Mouse (Mus musculus) MEL (cell line): ENCODE results near the gene Adck2.

Experiments used
- CTCF ChIP-seq, 3 experiments: IDR thresholded peaks in 2 of 3; conservative IDR thresholded peaks in 1 of 3; 2 replicates each; pipeline ENCODE4 v1.5.1; 2011 to 2012; ENCODE audit warnings: low read length in 3 of 3, low read depth in 2 of 3, mild to moderate bottlenecking in 2 of 3, improper control_type of control experiment in 1 of 3, inconsistent platforms in 1 of 3, mixed read lengths in 1 of 3, moderate library complexity in 1 of 3; ENCODE audit not compliant: control insufficient read depth in 1 of 3, insufficient read depth in 1 of 3, poor library complexity in 1 of 3, severe bottlenecking in 1 of 3
- MEF2A ChIP-seq: IDR thresholded peaks from 2 replicates; pipeline ENCODE4 v1.6.1; 2014; ENCODE audit warnings: low read depth, mild to moderate bottlenecking, inconsistent platforms, low read length, improper control_type of control experiment; ENCODE audit not compliant: poor library complexity, insufficient replicate concordance, severe bottlenecking; ENCODE audit errors: extremely low read depth

DNA sequence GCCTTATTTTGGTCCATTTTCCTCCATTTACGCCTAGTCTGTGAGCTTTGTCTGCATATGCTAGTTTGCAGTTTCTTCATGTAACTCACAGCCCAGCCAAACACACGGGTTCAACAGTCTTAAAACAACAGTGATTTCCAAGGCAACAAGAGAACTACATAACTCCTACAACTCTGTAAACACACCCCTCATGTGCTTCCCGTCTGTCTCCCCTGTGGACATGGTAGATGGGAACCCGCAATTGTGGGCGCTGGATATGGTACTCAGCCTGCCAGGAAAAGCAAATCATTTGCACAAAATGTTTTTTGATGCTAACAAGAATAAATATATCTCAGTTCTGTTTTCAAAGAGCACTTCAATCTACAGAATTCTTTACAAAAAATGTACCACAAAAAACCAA lies 30.9 kb downstream of the Adck2 start:
- TF ChIP-seq MEF2A = no peak
- no peak for TF ChIP-seq CTCF (IDR thresholded peaks at IDR 0.05 in 2 of 3, conservative IDR thresholded peaks at IDR 0.05 in 1 of 3; ENCODE audit: control insufficient read depth in 1 of 3, insufficient read depth in 1 of 3, low read depth in 2 of 3, low read length in 3 of 3, poor library complexity in 1 of 3, severe bottlenecking in 1 of 3)
